Mouse (Mus musculus): ENCODE measurements around the gene Il25. TPM values are rescaled to one million over a fixed set of nuclear protein-coding genes. Genes with fewer than 3 reads are reported as not detected.

The Il25 gene
- total RNA-seq, 2 experiments from 2014 or later = not detected

Small RNA genes within 50 kb of the gene (microRNA-seq; reads per million reads assigned to microRNA genes)
- gene Mir208a (3,032 to 14,283 reads per million in 2 experiments), gene Mir208b (7,496 to 9,787 reads per million in 2 experiments)

Other genes with a start within 250 kb of the Il25 start
- gene 1700123O20Rik, start 246.5 kb upstream of the Il25 start, total RNA-seq (2021) = 10 to 100 TPM; 19.3 to 20.9 TPM
- gene Acin1, start 245.8 kb upstream of the Il25 start, total RNA-seq (2021) = 100 to 1,000 TPM; 119 to 129 TPM
- under 1 TPM; 0.14 to 0.16 TPM for gene Gm29776, start 233.9 kb upstream of the Il25 start, total RNA-seq (2021)
- gene Cebpe, start 220.5 kb upstream of the Il25 start, total RNA-seq (2021) = not detected
- 1 to 10 TPM; 1.9 to 2.0 TPM for gene Slc7a8, start 150.7 kb upstream of the Il25 start, total RNA-seq (2021)
- gene Rnf212b, start 118.6 kb upstream of the Il25 start, total RNA-seq (2021) = not detected
- gene Homez, start 61.7 kb upstream of the Il25 start, total RNA-seq (2021) = 1 to 10 TPM; 7.7 to 8.9 TPM
- gene Ppp1r3e, start 55.1 kb upstream of the Il25 start, total RNA-seq (2021) = 1 to 10 TPM; 6.4 to 7.6 TPM
- gene Bcl2l2, start 49.3 kb upstream of the Il25 start, total RNA-seq (2021) = 10 to 100 TPM; 37.5 to 39.2 TPM
- gene Gm20521, start 49.3 kb upstream of the Il25 start, total RNA-seq (2021) = 1 to 10 TPM; 3.0 to 3.9 TPM
- 100 to 1,000 TPM; 141 to 142 TPM for gene Pabpn1, start 40.2 kb upstream of the Il25 start, total RNA-seq (2021)
- gene Slc22a17, start 19.6 kb upstream of the Il25 start, total RNA-seq (2021) = 10 to 100 TPM; 24.8 to 25.2 TPM
- gene Efs, start 6.6 kb upstream of the Il25 start, total RNA-seq (2021) = 10 to 100 TPM; 10.5 to 10.9 TPM
- under 1 TPM in 1 of 2 experiments, not detected in 1; 0.33 TPM for gene Cmtm5, start 3.6 kb downstream of the Il25 start, total RNA-seq (2021)
- over 10,000 TPM; 15,879 to 17,172 TPM for gene Myh6, start 34.2 kb downstream of the Il25 start, total RNA-seq (2021)
- gene Gm17428, start 44.2 kb downstream of the Il25 start, total RNA-seq (2021) = not detected
- 1,000 to 10,000 TPM; 1,764 to 1,922 TPM for gene Myh7, start 61.9 kb downstream of the Il25 start, total RNA-seq (2021)
- 10 to 100 TPM; 35.7 to 39.7 TPM for gene Ngdn, start 82.8 kb downstream of the Il25 start, total RNA-seq (2021)
- gene Zfhx2, start 159.6 kb downstream of the Il25 start, total RNA-seq (2021) = 1 to 10 TPM; 2.9 to 3.8 TPM
- 10 to 100 TPM; 12.2 to 13.2 TPM for gene Thtpa, start 162.1 kb downstream of the Il25 start, total RNA-seq (2021)
- 1 to 10 TPM; 3.3 to 5.6 TPM for gene Ap1g2, start 173.9 kb downstream of the Il25 start, total RNA-seq (2021)
- under 1 TPM; 0.10 to 0.16 TPM for gene Jph4, start 184.2 kb downstream of the Il25 start, total RNA-seq (2021)